Mouse (Mus musculus) embryonic stem cell, embryonic (primary cell): ENCODE measurements at regions not wholly inside any gene's neighbourhood (a gene's known extent, or its start where the extent isn't known, plus 50 kb on each side); places are given as distances from the start of the nearest gene placed in this dataset.

ENCODE experiments used
- CTCF ChIA-PET, 4 experiments: fragments of 300-600 bp in 2 of 4; fragments of 350-600 bp in 2 of 4; sonication (Branson Sonifier 250); formaldehyde crosslinking; loops; one replicate each; lab custom pipeline; 2022; ENCODE audit warnings: inconsistent platforms in 2 of 4; lab: Charles Lee
- POLR2A ChIA-PET, 4 experiments: fragments of 300-600 bp in 2 of 4; fragments of 350-600 bp in 2 of 4; sonication (Branson Sonifier 250); formaldehyde crosslinking; loops; one replicate each; lab custom pipeline; 2022; ENCODE audit warnings: antibody characterized with exemption in 4 of 4, inconsistent platforms in 1 of 4; lab: Charles Lee

- POLR2A ChIA-PET, result interaction anchor here in 3 of 4 experiments (0.5 to 1.4 kb wide), 6 partner anchors 8 to 1797 kb away, joined by 3 to 5 read pairs (median 3); no protein-coding TSS in a partner anchor
- CTCF ChIA-PET, result interaction anchor here in 1 of 4 experiments (0.6 kb wide), 1 partner anchor 338 kb away, joined by 3 read pairs; no protein-coding TSS in a partner anchor
Measured at GRCm38 (mm10) chr12:106177861-106178260, 167.8 kb downstream of the Vrk1 start.

GRCm38 (mm10) chr12:106178688-106179205, 168.7 kb downstream of the Vrk1 start:
- CTCF ChIA-PET, result no interaction called here
- POLR2A ChIA-PET, result interaction anchor here in 3 of 4 experiments (0.7 to 1.3 kb wide), 4 partner anchors 34 to 868 kb away, joined by 3 to 4 read pairs (median 3); no protein-coding TSS in a partner anchor

GRCm38 (mm10) chr12:106182923-106183322, 172.9 kb downstream of the Vrk1 start:
- ChIA-PET POLR2A (interaction anchor here in 3 of 4 experiments (0.7 to 1.2 kb wide), 4 partner anchors 13 to 18 kb away, joined by 3 to 4 read pairs (median 3); no protein-coding TSS in a partner anchor), CTCF (interaction anchor here in 2 of 4 experiments (0.6 kb wide), 2 partner anchors 9 to 109 kb away, joined by 4 to 5 read pairs; no protein-coding TSS in a partner anchor)

- ChIA-PET POLR2A (interaction anchor here in 1 of 4 experiments (1.0 kb wide), 1 partner anchor 9 kb away, joined by 3 read pairs; no protein-coding TSS in a partner anchor), CTCF (no interaction called here)
Measured at GRCm38 (mm10) chr12:106183973-106184372, 173.9 kb downstream of the Vrk1 start.

DNA sequence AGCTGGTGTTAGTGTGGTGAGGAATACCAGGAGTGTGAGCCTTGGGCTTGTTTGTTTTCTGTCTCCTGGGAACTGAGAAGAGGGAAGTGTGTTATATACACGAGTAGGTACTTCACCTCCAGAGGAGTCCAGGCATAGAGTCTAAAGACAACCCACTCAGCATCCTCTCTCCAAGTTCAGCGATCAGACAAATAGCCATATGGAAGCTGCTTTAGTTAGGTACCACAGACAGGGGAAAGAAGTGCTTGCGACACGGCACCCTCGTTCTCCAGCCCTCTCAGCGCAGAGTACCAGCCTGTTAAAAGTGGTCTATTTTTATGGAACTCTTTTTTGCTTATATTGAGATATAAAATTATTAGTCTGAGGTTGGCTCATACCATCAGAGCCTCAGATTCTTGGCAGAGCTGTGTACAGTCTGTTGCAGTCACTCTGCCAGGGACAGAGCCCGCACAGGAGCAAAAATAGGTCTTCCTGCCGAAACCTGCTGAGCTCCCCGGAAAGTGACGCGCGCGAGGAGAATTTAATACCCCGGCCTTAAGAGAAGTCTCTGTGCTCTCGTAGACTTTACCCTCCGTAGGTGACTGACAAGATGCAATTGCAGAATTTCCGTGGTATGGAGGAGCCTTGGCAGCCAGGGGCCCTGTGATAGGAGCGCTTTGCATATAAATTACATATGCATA, 175.5 kb downstream of the Vrk1 start:
- CTCF ChIA-PET, result no interaction called here
- POLR2A ChIA-PET, result interaction anchor here in 2 of 4 experiments (0.6 to 1.3 kb wide), 4 partner anchors 8 to 438 kb away, joined by 3 to 4 read pairs (median 3); no protein-coding TSS in a partner anchor

DNA sequence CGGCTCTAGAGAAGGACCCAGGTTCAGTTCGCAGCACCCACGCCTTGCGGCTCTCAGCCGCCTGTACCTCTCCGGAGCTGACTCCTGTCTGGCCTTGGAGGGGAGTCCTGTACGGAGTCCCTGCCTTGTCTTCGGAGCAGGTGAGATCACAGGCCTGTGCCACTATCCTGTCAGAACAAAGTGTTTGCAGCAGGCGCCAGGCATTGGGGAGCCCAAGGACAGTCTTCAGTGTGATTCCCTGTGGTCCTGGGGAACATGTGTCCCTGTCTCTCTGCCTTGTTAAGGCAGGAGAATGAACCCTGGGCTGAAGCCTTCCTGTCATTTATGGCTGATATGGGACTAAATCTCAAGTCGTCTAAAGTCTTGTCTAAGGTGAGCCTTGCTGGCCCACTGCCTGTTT, 176.5 kb downstream of the Vrk1 start:
- CTCF ChIA-PET, result no interaction called here

GRCm38 (mm10) chr12:106191771-106192170, 181.7 kb downstream of the Vrk1 start:
- ChIA-PET POLR2A (no interaction called here), CTCF (no interaction called here)

More for the DNA sequence above, 176.5 kb downstream of the Vrk1 start:
- POLR2A ChIA-PET, result interaction anchor here in 3 of 4 experiments (0.6 to 1.3 kb wide), 3 partner anchors 9 to 25 kb away, joined by 3 to 8 read pairs (median 3); no protein-coding TSS in a partner anchor

DNA sequence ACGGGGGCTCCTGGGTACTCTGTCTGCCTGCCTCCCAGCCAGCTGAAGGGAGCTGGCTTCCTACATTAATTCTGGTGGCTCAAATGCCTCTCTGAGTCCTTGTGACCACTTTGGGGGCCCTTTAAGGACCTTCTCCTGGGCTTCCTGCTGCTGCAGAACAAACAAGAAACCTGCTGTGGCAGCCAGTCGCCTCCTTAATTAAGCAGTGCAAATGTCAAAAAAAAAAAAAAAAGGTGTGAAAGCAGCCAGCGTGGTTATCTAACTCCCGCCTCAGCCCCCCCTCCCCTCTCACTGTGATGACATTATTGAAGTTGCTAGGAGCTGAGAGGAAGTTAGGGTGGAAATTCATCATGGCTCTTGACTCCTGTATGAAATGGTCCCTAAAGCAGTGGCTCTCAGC, 189.3 kb downstream of the Vrk1 start:
- CTCF ChIA-PET, result no interaction called here

GRCm38 (mm10) chr12:106203526-106203925, 193.5 kb downstream of the Vrk1 start:
- POLR2A ChIA-PET, result interaction anchor here in 1 of 4 experiments (1.0 kb wide), 1 partner anchor 30 kb away, joined by 3 read pairs; no protein-coding TSS in a partner anchor

More for the DNA sequence above, 189.3 kb downstream of the Vrk1 start:
- POLR2A ChIA-PET, result no interaction called here

GRCm38 (mm10) chr12:106210959-106211358, 200.9 kb downstream of the Vrk1 start:
- CTCF ChIA-PET, result no interaction called here
- POLR2A ChIA-PET, result interaction anchor here in 2 of 4 experiments (0.6 to 2.4 kb wide), 5 partner anchors 16 to 487 kb away, joined by 3 to 9 read pairs (median 4); no protein-coding TSS in a partner anchor

More at GRCm38 (mm10) chr12:106203526-106203925, 193.5 kb downstream of the Vrk1 start:
- CTCF ChIA-PET, result no interaction called here

GRCm38 (mm10) chr12:106211488-106211887, 201.5 kb downstream of the Vrk1 start:
- POLR2A ChIA-PET, result interaction anchor here in 3 of 4 experiments (0.5 to 1.7 kb wide), 6 partner anchors 16 to 487 kb away, joined by 3 to 6 read pairs (median 4); no protein-coding TSS in a partner anchor

GRCm38 (mm10) chr12:106212397-106212796, 202.4 kb downstream of the Vrk1 start:
- ChIA-PET POLR2A (interaction anchor here in 3 of 4 experiments (0.7 to 1.7 kb wide), 16 partner anchors 11 to 72 kb away, joined by 3 to 6 read pairs (median 3); no protein-coding TSS in a partner anchor), CTCF (interaction anchor here in 2 of 4 experiments (0.6 to 1.2 kb wide), 3 partner anchors 11 to 546 kb away, joined by 3 to 4 read pairs (median 3); no protein-coding TSS in a partner anchor)

More at GRCm38 (mm10) chr12:106211488-106211887, 201.5 kb downstream of the Vrk1 start:
- CTCF ChIA-PET, result no interaction called here

DNA sequence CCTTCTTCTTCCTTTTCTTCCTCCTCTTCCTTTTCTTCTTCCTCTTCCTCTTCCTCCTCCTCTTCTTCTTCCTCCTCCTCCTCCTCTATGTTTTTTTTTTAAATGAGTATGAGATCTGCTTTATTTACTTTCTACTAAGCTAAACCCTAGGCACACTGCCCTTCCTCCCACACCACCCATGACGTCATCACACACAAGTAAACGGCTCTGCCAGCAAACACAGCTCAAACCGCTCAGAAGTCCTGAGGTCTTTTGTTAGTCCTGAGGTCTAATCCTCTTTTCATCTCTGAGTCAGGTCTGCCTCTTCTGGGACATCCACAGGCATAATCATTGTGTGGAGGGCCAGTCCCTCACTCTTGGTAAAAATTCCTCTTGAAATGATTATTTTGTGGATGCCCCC, 210.0 kb downstream of the Vrk1 start:
- POLR2A ChIA-PET, result no interaction called here
- CTCF ChIA-PET, result no interaction called here

- POLR2A ChIA-PET, result interaction anchor here in 3 of 4 experiments (0.7 to 2.0 kb wide), 9 partner anchors 12 to 813 kb away, joined by 3 to 9 read pairs (median 4); no protein-coding TSS in a partner anchor
Measured at GRCm38 (mm10) chr12:106226276-106226675, 216.2 kb downstream of the Vrk1 start.

DNA sequence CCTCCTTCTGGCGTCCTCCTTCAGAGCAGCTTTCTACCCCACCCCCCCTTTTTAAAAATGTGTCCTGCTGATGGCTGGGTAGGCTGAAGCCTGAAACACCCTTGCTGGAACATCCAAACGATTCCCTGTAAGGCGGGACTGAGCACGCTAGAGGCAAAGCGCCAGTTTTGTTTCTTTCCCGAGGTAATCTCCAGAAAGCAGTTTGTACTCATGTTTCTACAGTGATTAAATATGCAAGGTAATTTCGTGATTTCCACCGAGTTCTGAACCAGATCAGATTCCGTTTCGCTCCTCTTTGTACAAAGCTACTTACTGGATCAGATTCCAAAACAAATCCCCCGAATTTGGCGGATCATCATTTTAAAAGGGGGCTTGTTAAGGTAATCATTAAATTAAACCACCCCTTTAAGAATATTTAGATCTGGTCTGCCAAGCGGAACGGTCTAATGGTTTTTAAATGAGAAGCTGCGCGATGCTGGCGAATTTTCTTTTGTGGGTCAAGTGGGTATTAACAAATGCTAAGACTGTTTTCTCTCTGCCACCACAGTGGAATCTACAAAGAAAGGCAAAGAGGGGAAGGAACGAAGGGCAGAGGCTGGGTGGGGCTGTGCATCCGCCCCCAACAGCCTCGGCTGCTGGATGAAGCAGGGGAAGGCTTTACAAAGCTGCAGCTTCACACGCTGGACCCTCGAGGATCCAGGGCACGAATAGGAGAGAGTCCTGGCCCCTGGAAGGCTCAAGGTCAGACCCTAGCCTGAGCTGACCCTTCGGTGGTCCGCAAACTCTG, 216.9 kb downstream of the Vrk1 start:
- ChIA-PET CTCF (interaction anchor here in 1 of 4 experiments (0.6 kb wide), 1 partner anchor 145 kb away, joined by 3 read pairs; no protein-coding TSS in a partner anchor), POLR2A (interaction anchor here in 3 of 4 experiments (0.7 to 2.0 kb wide), 12 partner anchors 12 to 87 kb away, joined by 3 to 9 read pairs (median 4); no protein-coding TSS in a partner anchor)

More at GRCm38 (mm10) chr12:106226276-106226675, 216.2 kb downstream of the Vrk1 start:
- CTCF ChIA-PET, result interaction anchor here in 2 of 4 experiments (0.7 kb wide), 2 partner anchors 70 to 196 kb away, joined by 3 to 4 read pairs; no protein-coding TSS in a partner anchor

DNA sequence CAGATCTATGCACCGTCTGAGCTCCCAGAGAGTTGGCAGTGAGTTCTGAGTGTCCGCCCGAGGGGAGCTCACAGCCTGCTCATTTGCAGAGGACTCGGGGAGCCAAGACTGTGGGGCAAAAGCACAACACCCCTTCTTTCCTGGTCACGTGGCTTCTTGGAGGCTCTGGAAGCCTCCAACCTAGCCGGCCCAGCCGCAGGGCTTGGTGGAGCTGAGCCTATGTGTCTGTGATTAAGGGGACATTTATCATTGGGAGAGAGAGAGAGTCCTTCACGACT, 217.5 kb downstream of the Vrk1 start:
- CTCF ChIA-PET, result interaction anchor here in 1 of 4 experiments (0.6 kb wide), 1 partner anchor 145 kb away, joined by 3 read pairs; no protein-coding TSS in a partner anchor
- POLR2A ChIA-PET, result interaction anchor here in 2 of 4 experiments (0.7 to 2.0 kb wide), 11 partner anchors 13 to 88 kb away, joined by 3 to 9 read pairs (median 4); no protein-coding TSS in a partner anchor

DNA sequence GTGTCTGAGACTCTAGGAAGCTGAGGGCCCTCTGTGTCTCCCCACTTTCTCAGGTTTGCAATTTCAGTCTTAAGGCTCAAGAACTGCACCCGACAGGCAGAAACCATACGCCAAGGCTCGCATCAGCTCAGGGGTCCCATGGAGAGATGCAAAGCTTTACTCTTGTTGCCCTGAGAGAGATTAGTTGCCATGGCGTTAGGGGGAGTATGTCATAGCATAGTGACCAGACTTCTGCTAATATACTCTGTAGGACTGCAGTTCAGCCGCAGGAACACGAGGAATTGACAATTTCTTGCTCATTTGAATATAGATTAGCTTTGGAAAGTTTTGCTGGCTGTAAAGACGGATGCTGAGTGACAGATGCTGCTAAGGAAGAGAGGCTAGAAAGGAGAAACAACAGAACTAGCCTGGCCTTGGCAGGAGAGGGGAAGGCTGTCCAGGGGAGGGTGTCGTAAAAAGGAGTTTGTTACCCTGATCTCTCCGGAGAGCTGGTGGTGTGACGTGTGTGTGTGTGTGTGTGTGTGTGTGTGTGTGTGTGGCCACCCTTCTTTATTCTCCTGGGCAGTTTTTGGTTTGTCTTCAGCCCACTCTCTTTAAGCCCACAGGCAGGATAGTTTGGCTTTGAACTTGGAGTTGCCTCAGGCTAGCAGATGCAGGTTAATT, 235.3 kb downstream of the Vrk1 start:
- ChIA-PET POLR2A (interaction anchor here in 2 of 4 experiments (0.6 to 1.0 kb wide), 2 partner anchors 10 to 1410 kb away, joined by 3 to 4 read pairs; no protein-coding TSS in a partner anchor), CTCF (interaction anchor here in 2 of 4 experiments (0.6 to 1.2 kb wide), 2 partner anchors 14 to 21 kb away, joined by 3 to 4 read pairs; no protein-coding TSS in a partner anchor)
